Mouse (Mus musculus): ENCODE measurements around the gene Pik3r1.

DNA sequence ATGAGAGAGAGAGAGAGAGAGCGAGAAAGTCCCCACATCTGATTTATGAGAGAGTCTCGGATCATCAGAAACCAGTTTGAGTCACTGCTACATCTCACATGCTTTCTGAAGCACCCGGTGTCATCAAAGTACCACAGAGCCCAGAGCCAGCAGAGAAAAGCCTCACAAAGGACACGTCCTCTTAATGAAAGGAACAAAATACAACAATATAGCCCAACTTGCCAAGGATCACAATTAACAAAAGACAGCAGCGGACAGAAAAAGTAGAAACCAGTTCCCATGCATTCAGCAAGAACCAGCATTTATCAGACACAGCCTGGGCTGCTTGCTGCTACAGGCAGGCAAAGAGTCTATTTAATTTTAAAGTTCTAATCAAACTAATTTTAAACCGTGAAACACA lies 76.3 kb downstream of the Pik3r1 start:
- TF ChIP-seq POLR2A (IDR thresholded peaks at IDR 0.05; ENCODE audit: insufficient read depth, low read depth, low read length), result no peak
- no peak for TF ChIP-seq CTCF (IDR thresholded peaks at IDR 0.05)
- TF ChIP-seq EP300 (IDR thresholded peaks at IDR 0.05; ENCODE audit: insufficient read depth, low read depth, low read length), result no peak

All from heart, adult 2 months (tissue).